Mouse (Mus musculus) forebrain, embryonic 11.5 days (tissue): ENCODE measurements around the gene Gm49339. TPM values are rescaled to one million over a fixed set of nuclear protein-coding genes. Genes with fewer than 3 reads are reported as not detected.
"Not testable (repeated sequence)": the region's sequence is repeated elsewhere in the genome, so short reads cannot be mapped to it uniquely, and the experiment has no call there.

Experiments used
- ATAC-seq: fragments of 200-750 bp; cut with Nextera tagmentation; replicated peaks from 2 replicates; pipeline ENCODE4 v1.8.0; 2017; ENCODE audit warnings: moderate TSS enrichment; ENCODE audit not compliant: low FRiP score
- DNase-seq: peaks from one replicate; pipeline ENCODE4 v3.0.0-alpha.2; 2017; ENCODE audit warnings: low spot score
- H3K27ac ChIP-seq: fragments of 300-500 bp; sonication (generic); 2 replicates; pipeline ENCODE4 v1.5.1; 2014; ENCODE audit warnings: low read depth, low read length
- H3K27me3 ChIP-seq: fragments of 300-500 bp; sonication (generic); 2 replicates; pipeline ENCODE4 v1.6.1; 2014; ENCODE audit warnings: mild to moderate bottlenecking, low read length, mixed read lengths; ENCODE audit not compliant: control insufficient read depth, insufficient read depth
- H3K36me3 ChIP-seq: fragments of 300-500 bp; sonication (generic); 2 replicates; pipeline ENCODE4 v1.6.1; 2014; ENCODE audit warnings: mild to moderate bottlenecking, low read length, moderate library complexity, mixed read lengths; ENCODE audit not compliant: control insufficient read depth, insufficient read depth
- H3K4me1 ChIP-seq: fragments of 300-500 bp; sonication (generic); replicated peaks from 2 replicates; pipeline ENCODE4 v1.6.1; 2014; ENCODE audit warnings: low read length, mixed read lengths; ENCODE audit not compliant: control insufficient read depth, insufficient read depth
- H3K4me2 ChIP-seq: fragments of 300-500 bp; sonication (generic); 2 replicates; pipeline ENCODE4 v1.6.1; 2014; ENCODE audit warnings: low read depth, mild to moderate bottlenecking, low read length, moderate library complexity, mixed read lengths; ENCODE audit not compliant: severe bottlenecking
- H3K4me3 ChIP-seq: fragments of 300-500 bp; sonication (generic); 2 replicates; pipeline ENCODE4 v1.5.1; 2014; ENCODE audit warnings: low read depth, low read length
- H3K9ac ChIP-seq: fragments of 300-500 bp; sonication (generic); 2 replicates; pipeline ENCODE4 v1.6.1; 2014; ENCODE audit warnings: low read length
- H3K9me3 ChIP-seq: fragments of 300-500 bp; sonication (generic); 2 replicates; pipeline ENCODE4 v1.6.1; 2016; ENCODE audit warnings: low read length, mixed read lengths; ENCODE audit not compliant: control insufficient read depth
- WGBS: fragments of 180-500 bp; shearing (Covaris S2); extraction: QIAGEN DNeasy Blood & Tissue Kit; methylation state at CpG from one replicate; pipeline ENCODE4 v1.1.7; 2014; 5-methylcytosine and 5-hydroxymethylcytosine counted together
- polyA plus RNA-seq: library from polyadenylated mRNA; unstranded; fragments of >200 nt; fragmentation: Nextera tagmentation; extraction: Ambion mirVana; gene quantifications from 2 replicates; pipeline ENCODE4 v1.2.1, GENCODE M21; 2014

Gm49339 gene
- polyA plus RNA-seq, 1 experiment from 2014 or later = not detected

DNA sequence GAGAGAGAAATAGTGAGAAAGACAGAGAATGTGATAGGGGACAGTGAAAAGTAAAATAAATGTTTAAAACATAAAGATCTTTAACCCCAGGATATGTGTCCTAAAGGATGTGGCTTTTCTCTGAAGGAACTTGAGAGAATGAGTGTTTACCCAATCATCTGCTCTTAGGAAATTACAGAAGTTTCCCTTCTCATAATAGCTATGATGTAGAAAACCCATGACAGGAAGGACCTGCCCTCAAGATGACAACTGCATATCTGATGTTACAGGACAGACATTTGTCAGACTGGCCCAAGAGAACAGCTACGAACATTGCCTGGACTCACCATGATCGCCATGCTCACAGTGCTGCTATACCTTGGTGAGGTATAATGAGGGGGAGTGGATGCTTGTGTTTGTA lies 10.3 kb downstream of the Gm49339 start, which contains the start of gene Lilrb4a:
Gene Lilrb4a (plus strand): TSS at position 266 of the 400 bp plus-strand sequence.
- H3K27me3 ChIP-seq, DNase-seq, H3K27ac ChIP-seq, H3K4me1 ChIP-seq, H3K4me2 ChIP-seq, ATAC-seq, H3K9me3 ChIP-seq, H3K4me3 ChIP-seq, H3K9ac ChIP-seq, H3K36me3 ChIP-seq: not testable (repeated sequence)
- WGBS = no CpG with 5 or more reads among the region's 2 CpGs

DNA sequence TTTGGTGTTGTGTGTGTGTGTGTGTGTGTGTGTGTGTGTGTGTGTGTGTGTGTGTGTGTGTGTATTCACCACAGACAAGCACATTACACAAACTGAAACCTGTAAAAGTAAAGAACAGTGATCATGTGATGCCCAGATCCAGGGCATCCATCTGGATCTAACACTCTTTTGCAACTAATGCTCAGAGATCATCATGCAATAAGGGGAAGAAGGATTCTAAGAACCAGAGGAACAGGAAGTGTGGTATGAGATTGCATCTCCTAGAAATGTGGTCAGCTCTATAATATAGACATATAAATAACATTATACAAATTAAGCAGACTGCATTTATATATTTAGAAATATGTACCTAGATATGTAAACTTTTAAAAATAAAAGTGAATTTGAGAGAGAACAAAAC lies 39.6 kb downstream of the Gm49339 start:
- no peaks in the 10 kb centered on the region for H3K36me3 ChIP-seq
- no peak overlapping the region for H3K27ac ChIP-seq
- no peaks in the 10 kb centered on the region for H3K9me3 ChIP-seq
- H3K4me2 ChIP-seq = no peak overlapping the region
- no peaks in the 10 kb centered on the region for H3K27me3 ChIP-seq
- H3K4me1 ChIP-seq = no peaks in the 10 kb centered on the region
- no peak for ATAC-seq
- no peak overlapping the region for H3K4me3 ChIP-seq
- no peak for DNase-seq
- H3K9ac ChIP-seq = no peak overlapping the region

DNA sequence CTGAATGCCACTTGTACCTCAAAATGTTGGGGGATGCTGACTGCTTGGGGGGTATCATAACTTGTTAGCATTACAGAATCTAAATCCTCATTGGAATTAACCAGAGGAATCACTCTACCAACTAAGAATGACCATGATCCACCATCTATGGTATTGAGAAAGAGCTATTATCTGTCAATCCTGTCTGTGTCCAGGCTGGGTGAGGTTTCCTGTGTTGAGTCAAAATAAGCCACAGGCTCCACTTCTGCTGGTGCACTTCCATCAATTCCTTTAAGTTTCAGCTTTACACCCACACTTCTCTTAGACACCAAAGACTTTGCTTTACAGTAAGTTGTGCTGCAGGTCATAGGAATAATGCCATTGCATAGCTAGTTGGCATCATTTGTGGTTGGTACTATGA lies 41.0 kb downstream of the Gm49339 start:
- H3K27ac ChIP-seq = no peak overlapping the region
- no peak overlapping the region for H3K4me2 ChIP-seq
- H3K27me3 ChIP-seq = no peaks in the 10 kb centered on the region
- DNase-seq = no peak
- H3K4me3 ChIP-seq = no peak overlapping the region
- ATAC-seq = no peak
- no peaks in the 10 kb centered on the region for H3K36me3 ChIP-seq
- no peaks in the 10 kb centered on the region for H3K4me1 ChIP-seq
- H3K9ac ChIP-seq = no peak overlapping the region
- H3K9me3 ChIP-seq = no peaks in the 10 kb centered on the region

DNA sequence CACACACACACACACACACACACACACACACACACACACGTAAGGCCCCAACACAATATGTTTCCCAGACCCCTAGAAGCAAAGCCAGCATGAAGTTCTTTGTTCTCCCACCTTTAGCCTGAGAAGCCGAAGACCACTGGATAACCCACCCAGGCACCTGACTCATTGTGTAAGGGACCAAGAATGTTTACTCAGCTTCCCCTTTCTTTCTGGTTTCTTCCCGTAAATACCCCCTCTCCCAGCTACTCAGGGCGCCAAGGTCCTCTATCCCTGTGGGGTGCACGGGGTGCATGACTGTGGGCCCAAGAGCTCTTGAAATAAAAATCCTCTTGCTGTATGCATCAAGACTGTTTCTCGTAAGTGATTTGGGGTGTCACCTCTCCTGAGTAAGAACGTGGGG lies 45.7 kb downstream of the Gm49339 start:
- H3K27ac ChIP-seq = no peak overlapping the region
- no peak for DNase-seq
- H3K4me3 ChIP-seq = no peak overlapping the region
- no peaks in the 10 kb centered on the region for H3K4me1 ChIP-seq
- H3K9me3 ChIP-seq = no peaks in the 10 kb centered on the region
- 68% methylated on average over 7 of the region's 7 CpGs for WGBS
- no peak overlapping the region for H3K4me2 ChIP-seq
- H3K36me3 ChIP-seq = no peaks in the 10 kb centered on the region
- H3K27me3 ChIP-seq = no peaks in the 10 kb centered on the region
- no peak overlapping the region for H3K9ac ChIP-seq
- no peak for ATAC-seq

DNA sequence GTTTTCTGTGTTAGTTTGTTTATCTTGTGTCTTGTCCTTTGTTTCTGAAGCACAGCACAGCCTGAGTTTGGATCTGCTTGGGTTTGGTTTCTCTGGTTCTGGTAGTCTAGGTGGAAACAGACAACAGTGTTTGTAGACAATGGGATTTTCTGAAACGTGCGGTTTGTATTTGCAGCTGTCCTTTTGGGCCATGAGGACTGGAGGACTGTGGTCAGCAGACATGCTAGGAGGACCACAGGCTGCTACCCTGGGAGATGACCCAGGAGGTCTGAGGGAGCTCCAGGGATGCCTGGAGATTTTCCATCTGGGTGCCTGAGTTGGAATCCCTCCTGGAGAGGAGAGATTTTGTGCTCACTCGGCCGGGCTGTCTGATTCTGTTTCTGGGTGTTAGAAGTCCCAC lies 46.2 kb downstream of the Gm49339 start:
- Histone ChIP-seq H3K4me3 (no peak overlapping the region), H3K9me3 (no peaks in the 10 kb centered on the region), H3K9ac (no peak overlapping the region), H3K4me2 (no peak overlapping the region), H3K27ac (no peak overlapping the region), H3K27me3 (no peaks in the 10 kb centered on the region), H3K36me3 (no peaks in the 10 kb centered on the region), H3K4me1 (no peaks in the 10 kb centered on the region)
- no peak for ATAC-seq
- DNase-seq = no peak
- WGBS = 88% methylated on average over 4 of the region's 4 CpGs

DNA sequence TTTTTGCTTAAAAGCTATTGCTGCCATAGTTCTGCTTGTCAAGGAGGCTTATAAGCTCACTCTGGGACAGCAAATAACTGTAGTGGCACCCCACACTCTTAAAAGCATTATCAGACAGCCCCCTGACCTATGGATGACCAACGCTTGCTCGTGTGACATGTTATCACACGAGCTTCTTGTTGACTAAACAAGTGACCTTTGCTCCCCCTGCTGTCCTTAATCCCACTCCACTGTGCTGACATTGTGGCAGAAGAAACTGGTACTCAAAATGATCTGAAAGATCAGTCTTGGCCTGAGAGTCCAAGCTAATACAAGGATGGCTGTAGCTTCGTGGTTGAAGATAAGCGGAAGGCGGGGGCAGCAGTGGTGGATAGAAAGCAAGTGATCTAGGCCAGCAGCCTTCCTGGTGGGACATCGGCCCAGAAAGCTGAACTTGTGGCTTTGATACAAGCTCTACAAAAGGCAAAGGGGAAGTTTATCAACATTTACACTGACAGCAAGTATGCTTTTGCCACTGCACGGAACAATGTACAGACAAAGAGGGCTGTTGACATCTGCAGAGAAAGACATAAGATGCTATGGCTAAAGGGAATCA lies 48.5 kb downstream of the Gm49339 start:
- no peak for ATAC-seq

DNA sequence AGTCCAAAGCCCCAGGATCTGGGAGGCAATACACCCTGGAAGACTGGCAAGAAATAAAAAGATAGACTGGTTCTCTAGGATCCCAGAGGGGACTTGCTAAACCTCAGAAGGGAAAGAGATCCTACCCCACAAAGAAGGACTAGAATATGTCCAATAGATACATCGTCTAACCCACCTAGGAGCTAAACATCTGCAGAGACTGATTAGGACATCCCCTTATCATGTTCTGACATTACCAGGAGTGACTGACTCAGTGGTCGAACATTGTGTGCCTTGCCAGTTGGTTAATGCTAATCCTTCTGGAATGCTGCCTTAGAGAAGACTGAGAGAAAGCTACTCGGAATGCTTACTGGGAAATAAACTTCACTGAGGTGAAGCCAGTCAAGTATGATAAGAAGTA lies 49.1 kb downstream of the Gm49339 start:
- Histone ChIP-seq H3K4me2 (no peak overlapping the region), H3K27ac (no peak overlapping the region), H3K4me3 (no peak overlapping the region), H3K9me3 (no peaks in the 10 kb centered on the region), H3K27me3 (no peaks in the 10 kb centered on the region), H3K4me1 (no peaks in the 10 kb centered on the region), H3K9ac (no peak overlapping the region), H3K36me3 (no peaks in the 10 kb centered on the region)
- DNase-seq = no peak
- no peak for ATAC-seq
- WGBS = 64% methylated on average over 3 of the region's 3 CpGs

More for the DNA sequence above, 48.5 kb downstream of the Gm49339 start:
- no peaks in the 10 kb centered on the region for H3K9me3 ChIP-seq
- no peak overlapping the region for H3K4me3 ChIP-seq
- H3K9ac ChIP-seq = no peak overlapping the region
- WGBS = 76% methylated on average over 8 of the region's 8 CpGs
- H3K4me2 ChIP-seq = no peak overlapping the region
- H3K27me3 ChIP-seq = no peaks in the 10 kb centered on the region
- no peaks in the 10 kb centered on the region for H3K4me1 ChIP-seq
- no peaks in the 10 kb centered on the region for H3K36me3 ChIP-seq
- H3K27ac ChIP-seq = no peak overlapping the region
- no peak for DNase-seq

DNA sequence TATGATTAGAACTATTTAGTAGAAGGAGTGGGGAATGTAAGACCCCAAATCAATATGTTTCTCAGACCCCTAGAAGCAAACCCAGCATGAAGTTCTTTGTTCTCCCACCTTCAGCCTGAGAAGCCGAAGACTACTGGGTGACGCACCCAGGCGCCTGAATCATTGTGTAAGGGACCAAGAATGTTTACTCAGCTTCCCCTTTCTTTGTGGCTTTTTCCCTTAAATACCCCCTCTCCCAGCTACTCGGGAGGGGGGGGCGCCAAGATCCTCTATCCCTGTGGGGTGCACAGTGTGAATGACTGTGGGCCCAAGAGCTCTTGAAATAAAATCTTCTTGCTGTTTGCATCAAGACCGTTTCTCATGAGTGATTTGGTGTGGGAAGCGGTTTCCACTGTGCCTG lies 50.4 kb downstream of the Gm49339 start:
- Histone ChIP-seq H3K4me3 (no peak overlapping the region), H3K27ac (no peak overlapping the region), H3K27me3 (no peaks in the 10 kb centered on the region), H3K36me3 (no peaks in the 10 kb centered on the region), H3K4me1 (no peaks in the 10 kb centered on the region), H3K4me2 (no peak overlapping the region), H3K9me3 (no peaks in the 10 kb centered on the region), H3K9ac (no peak overlapping the region)
- 91% methylated on average over 7 of the region's 7 CpGs for WGBS
- no peak for DNase-seq
- no peak for ATAC-seq
